Mouse (Mus musculus): ENCODE results near the gene Polr3gl.

DNA sequence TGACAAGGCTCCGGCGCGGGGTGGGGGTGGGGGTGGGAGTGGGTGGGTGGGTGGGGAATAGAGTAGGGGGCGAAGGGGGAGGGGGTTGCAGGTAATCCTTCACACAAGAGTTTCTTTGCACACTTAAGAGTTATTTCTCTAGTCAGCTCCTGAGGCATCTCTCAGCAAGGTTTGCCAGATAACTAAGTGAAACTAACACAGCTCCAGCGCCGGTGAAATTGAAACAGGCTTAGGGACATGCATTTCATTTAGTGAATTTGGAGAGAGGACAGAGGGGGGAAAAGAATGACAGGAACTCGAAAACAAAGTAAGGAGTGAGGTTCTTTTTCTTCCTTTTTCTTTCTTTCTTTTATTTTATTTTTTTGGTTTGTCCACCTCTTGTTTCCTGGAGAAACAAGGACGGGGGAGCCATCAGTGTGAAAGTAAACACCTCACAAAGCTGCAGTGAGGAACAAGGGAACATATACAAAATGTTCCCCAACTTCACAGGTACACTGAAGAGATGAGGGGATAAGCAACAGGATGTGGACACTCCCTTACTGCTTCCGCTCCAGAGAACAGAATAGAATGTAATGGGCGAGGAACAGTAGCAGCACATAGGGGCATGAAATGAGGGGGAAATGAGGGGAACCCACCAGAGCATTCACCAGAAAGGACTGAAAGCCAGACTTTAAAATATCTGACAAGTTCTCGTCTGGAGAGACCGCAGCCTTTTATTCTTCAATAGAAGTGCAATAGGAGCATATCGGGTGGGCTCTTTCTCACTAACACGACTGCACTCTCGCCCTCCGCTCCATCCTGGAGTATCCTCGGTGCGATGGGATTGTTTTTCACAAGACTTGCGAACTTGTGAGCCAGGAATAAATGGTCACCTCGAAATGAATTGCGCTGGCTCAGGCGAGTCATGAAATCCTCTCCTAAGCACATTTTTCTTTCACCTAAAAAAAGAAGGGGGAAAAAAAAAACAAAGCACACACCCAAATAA is 37.0 kb downstream of the Polr3gl start:
- no peak for TF ChIP-seq POLR2A (IDR thresholded peaks at IDR 0.05; ENCODE audit: control insufficient read depth, low read depth, low read length)
- no peak for TF ChIP-seq CTCF (IDR thresholded peaks at IDR 0.05; ENCODE audit: control insufficient read depth, insufficient read depth, insufficient replicate concordance, low read depth, low read length)

All from testis, adult 2 months (tissue).